Mouse (Mus musculus) midbrain, embryonic 15.5 days (tissue): ENCODE measurements around the gene Zfp697. TPM values are rescaled to one million over a fixed set of nuclear protein-coding genes. Genes with fewer than 3 reads are reported as not detected.

Experiments
- ATAC-seq: fragments of 200-750 bp; cut with Nextera tagmentation; replicated peaks from 2 replicates; pipeline ENCODE4 v1.8.0; 2017; ENCODE audit warnings: moderate TSS enrichment
- H3K27ac ChIP-seq: fragments of 300-500 bp; sonication (generic); 2 replicates; pipeline ENCODE4 v1.5.1; 2015; ENCODE audit warnings: mild to moderate bottlenecking, inconsistent platforms
- H3K27me3 ChIP-seq: fragments of 300-500 bp; sonication (generic); replicated peaks from 2 replicates; pipeline ENCODE4 v1.6.1; 2015; ENCODE audit warnings: inconsistent platforms
- H3K36me3 ChIP-seq: fragments of 300-500 bp; sonication (generic); replicated peaks from 2 replicates; pipeline ENCODE4 v1.6.1; 2015; ENCODE audit warnings: inconsistent platforms
- H3K4me1 ChIP-seq: fragments of 300-500 bp; sonication (generic); 2 replicates; pipeline ENCODE4 v1.6.1; 2015; ENCODE audit warnings: inconsistent platforms
- H3K4me2 ChIP-seq: fragments of 300-500 bp; sonication (generic); 2 replicates; pipeline ENCODE4 v1.6.1; 2015; ENCODE audit warnings: inconsistent platforms, mild to moderate bottlenecking, moderate library complexity
- H3K4me3 ChIP-seq: fragments of 300-500 bp; sonication (generic); 2 replicates; pipeline ENCODE4 v1.5.1; 2015; ENCODE audit warnings: mild to moderate bottlenecking, inconsistent platforms
- H3K9ac ChIP-seq: fragments of 300-500 bp; sonication (generic); 2 replicates; pipeline ENCODE4 v1.6.1; 2015; ENCODE audit warnings: mild to moderate bottlenecking, inconsistent platforms
- H3K9me3 ChIP-seq: fragments of 300-500 bp; sonication (generic); 2 replicates; pipeline ENCODE4 v1.6.1; 2016; ENCODE audit warnings: inconsistent platforms
- WGBS: fragments of 180-500 bp; shearing (Covaris S2); methylation state at CpG from one replicate; pipeline ENCODE4 v1.1.7; 2015; ENCODE audit warnings: mixed read lengths; 5-methylcytosine and 5-hydroxymethylcytosine counted together
- polyA plus RNA-seq: library from polyadenylated mRNA; unstranded; fragments of >200 nt; fragmentation: Nextera tagmentation; extraction: Ambion mirVana; gene quantifications from 2 replicates; pipeline ENCODE4 v1.2.1, GENCODE M21; 2015

Zfp697 gene
- polyA plus RNA-seq, 1 experiment from 2014 or later = 19.8 TPM

DNA sequence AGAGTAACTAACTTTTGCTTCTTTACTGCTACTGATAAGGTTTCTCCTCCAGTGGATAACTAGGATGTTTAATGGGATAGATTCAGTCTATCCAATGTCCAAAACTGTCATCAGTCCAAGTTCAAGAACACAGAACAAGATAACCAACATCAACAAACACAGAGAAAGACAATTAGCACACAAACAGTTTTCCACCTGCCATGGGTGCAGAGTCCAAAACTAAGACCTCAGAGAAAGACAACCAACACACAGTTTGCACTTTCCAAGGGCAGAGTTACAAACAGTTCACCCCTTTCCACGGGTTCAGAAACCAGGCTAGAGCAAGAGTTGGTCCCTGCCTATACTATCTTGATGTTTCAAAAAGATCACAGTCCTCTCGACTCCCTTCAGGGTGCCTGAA is 404.3 kb downstream of the Zfp697 start:
- Histone ChIP-seq H3K4me3 (no peak overlapping the region), H3K9ac (no peak overlapping the region), H3K36me3 (no peaks in the 10 kb centered on the region), H3K4me1 (no peaks in the 10 kb centered on the region), H3K27ac (no peak overlapping the region), H3K27me3 (no peaks in the 10 kb centered on the region), H3K9me3 (no peaks in the 10 kb centered on the region), H3K4me2 (no peak overlapping the region)
- ATAC-seq = no peak
- 67% methylated on average over 2 of the region's 2 CpGs for WGBS

Other genes starting within 250 kb of the Zfp697 start
- not detected in 2 replicates for gene Adam30, start 221.8 kb upstream of the Zfp697 start, polyA plus RNA-seq
- gene Reg4, start 160.3 kb upstream of the Zfp697 start, polyA plus RNA-seq = not detected in 2 replicates
- gene Hmgcs2, start 102.0 kb upstream of the Zfp697 start, polyA plus RNA-seq = 22.9 and 26.8 TPM in 2 replicates
- gene Phgdh, start 42.5 kb upstream of the Zfp697 start, polyA plus RNA-seq = 113 and 142 TPM in 2 replicates
- 0.31 TPM in 1 of 2 replicates, not detected in the other for gene Gm4450, start 74.7 kb downstream of the Zfp697 start, polyA plus RNA-seq
- gene Hsd3b4, start 128.1 kb downstream of the Zfp697 start, polyA plus RNA-seq = not detected in 2 replicates
- not detected in 2 replicates for gene Gm10681, start 206.3 kb downstream of the Zfp697 start, polyA plus RNA-seq
- gene Hsd3b5, start 247.8 kb downstream of the Zfp697 start, polyA plus RNA-seq = 0.10 TPM in 1 of 2 replicates, not detected in the other